Mouse (Mus musculus): ENCODE results near the gene Asic5.

Gene Asic5

DNA sequence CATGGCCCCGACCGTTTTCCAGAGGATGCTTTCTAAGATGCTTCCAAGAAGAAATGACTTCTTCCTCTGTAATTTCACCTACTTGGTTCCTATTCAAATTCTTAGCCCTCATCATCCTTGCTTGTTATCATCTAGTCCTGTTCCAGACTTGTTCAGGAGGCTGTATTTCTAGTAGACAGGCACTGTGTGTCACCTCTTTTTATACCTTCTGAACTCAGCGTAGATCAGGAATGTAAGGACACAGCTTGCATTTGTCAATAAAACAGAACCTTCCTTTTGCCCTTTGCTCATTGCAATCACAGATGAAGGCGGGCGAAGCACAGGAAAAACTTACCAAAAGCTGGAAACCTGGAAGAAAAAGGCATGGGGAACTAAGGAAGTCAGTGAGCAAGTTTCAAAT is at the start of gene Asic5:
TSS of gene Asic5 (plus strand) at position 301 of the 400 bp plus-strand sequence.
- no peak for DNase-seq (ENCODE audit: extremely low spot score, low spot score)

DNA sequence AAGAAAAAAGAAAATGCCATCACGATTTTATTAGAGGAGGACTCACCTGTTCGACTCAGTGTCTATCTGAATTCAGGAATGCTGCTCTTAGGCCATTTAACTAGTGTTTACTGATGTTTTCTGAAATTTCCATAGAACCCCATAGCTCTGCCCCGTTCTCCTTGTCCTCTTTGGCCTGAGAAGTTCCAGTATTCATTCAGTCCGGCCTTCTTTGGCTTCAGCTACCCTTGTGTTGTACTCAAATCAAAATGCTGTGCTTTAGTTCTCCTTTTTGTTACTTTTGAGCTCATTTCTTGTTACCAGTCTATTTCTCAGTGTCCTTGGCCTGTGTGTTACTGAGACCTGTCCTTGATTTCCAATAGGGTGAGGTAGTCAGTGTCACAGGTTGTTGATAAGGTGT is 48.7 kb upstream of the Asic5 start:
- no peak for DNase-seq (ENCODE audit: extremely low spot score, low spot score)

DNA sequence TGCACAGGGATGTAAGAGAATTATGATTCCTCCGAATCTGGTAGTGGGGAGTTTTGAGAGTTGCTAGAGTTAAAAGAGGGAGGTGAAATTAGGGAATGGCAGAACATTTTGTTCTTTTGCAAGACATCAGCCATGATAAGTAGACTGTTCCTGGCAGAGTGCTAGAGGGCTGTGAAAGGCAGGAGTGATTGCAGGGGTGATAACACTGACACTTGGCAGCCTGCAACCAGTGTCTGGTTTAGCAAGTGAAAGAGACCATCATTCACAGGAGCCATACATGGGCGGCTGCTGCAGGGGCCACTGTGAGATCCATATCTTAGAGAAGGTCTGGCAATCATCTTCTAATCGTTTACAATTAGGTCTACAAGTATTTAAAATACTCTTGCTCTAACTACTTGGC is 43.2 kb upstream of the Asic5 start:
- no peak for DNase-seq (ENCODE audit: extremely low spot score, low spot score)

DNA sequence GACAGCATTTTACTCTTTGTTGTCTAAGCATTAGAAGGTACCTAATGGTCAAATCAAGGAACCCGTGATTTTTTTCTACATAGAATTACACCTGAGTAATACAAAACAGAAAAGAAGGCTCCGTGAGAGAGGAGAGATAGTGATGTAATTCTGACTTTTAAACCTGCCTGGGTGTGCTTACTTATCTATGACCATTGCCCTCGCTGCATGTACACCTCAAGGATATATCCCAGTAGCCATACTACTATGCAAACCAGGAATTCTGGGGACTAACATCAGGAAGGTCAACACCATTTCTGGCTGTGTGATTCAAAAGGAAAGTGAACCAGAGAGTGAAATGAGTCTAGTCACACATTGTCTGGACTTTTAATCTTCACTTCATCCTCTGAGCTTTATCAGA is 39.7 kb upstream of the Asic5 start:
- DNase-seq (ENCODE audit: extremely low spot score, low spot score): no peak

DNA sequence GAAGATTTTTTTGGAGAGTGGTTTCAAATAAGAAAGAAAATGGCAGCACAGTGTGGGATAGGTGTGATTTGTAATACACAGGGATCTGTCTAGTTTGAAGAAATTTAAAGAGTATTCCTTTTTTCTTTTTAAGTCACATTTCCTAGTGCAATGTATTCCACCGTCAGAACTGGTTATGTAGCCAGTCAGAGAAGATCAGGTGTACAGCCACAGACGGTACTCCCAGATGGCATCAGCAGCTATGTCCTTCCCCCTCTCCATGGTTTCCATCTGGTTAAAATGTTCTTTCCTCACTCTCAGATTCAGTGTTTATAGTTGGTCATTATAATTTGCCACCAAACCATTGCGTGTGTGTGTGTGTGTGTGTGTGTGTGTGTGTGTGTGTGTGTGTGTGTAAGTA is 39.0 kb upstream of the Asic5 start:
- no peak for DNase-seq (ENCODE audit: extremely low spot score, low spot score)

DNA sequence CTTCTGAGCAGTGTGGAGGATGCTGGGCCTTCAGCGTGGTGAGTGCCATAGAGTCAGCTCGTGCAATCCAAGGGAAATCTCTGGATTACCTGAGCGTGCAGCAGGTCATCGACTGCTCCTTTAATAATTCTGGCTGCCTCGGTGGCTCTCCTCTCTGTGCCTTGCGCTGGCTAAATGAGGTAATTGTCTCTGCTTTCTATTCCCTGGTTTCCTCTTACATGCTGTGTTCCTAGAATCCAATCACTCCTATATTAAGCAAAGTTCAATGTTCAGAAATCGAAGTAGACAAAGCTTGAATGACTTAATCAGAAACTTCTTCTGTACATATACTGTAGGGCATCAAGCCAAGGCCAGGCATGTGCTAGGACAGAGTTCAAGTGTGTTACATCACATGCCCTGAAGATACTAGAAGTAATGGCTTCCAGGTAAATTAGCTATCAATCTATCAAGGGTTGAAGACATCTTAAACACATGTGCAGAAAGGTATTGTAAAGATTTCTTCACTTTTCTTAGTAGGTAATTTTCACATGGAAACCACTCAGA is 37.2 kb upstream of the Asic5 start:
- DNase-seq (ENCODE audit: extremely low spot score, low spot score): no peak

DNA sequence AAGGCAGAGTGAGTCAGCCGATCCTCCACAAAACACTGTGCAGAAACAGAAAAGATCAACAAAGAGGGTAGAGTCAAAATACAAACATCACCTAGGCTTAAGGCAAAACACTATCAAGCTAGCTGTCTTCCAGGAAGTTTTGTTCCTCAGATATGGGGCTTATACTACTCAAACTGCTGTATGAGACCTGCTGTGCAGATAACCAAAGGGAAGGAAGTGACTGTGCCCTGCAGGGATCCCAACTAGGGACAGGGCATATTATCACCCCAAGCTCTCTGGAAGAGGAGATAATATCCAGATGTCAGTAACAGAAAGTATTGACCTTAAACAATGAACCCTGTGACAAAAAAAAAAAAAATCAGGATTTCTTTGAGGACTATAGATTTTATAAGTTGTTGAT is 33.0 kb upstream of the Asic5 start:
- no peak for DNase-seq (ENCODE audit: extremely low spot score, low spot score)

DNA sequence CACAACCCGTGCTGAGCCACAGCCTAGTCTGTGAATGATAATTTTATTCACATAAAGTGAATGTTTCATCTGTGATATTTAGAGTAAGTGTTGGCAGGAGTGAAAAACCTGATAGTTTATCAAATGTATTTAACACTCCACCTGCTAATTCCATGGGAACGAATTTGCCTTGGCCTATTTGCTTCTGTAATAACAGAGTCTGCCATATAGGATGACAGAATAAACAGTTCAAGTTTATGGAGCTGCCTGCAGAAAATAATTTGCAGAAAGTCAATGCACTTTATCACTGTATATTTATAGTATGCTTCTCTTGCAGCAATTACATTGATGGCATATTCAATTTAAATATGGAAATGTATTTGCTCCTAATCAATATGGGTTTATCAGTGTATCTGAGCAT is 30.3 kb upstream of the Asic5 start:
- no peak for DNase-seq (ENCODE audit: extremely low spot score, low spot score)

DNA sequence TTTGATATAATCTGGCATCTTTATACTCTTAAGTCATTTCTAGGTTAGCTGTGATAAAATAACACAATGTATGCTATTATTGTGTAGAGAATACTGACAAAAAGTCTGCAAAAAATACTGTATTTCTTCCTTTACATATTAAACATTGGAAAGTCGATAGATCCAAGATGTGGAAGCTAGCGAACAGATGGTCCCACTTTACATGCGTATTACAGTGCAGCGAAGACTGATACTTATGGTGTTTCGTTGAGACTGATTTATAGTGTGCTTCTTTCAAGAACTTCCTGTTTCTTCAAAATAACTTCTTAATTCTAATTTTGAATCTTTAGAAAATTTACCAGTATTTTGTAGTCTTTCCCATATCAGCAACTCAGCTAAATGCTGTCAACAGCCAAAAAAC is 24.6 kb upstream of the Asic5 start:
- no peak for DNase-seq (ENCODE audit: extremely low spot score, low spot score)

DNA sequence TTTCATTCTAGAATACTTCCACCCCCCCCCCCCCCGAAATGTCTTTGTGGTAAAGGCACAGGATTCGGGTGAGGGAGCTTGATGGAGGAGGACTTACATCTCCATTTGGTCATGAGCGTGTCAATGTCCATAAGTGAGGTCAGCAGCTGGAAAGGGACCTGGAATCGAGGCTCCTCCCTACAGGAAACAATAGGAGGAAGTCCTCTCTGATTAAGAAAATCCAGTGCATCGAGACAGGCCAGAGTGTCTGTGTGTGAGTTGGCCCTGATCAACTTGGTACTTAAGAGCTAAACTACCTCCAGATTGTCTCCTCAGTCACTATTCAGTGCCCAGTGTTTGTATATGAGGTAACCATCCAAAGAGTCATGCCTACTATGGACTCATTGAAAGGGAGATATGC is 20.8 kb upstream of the Asic5 start:
- no peak for DNase-seq (ENCODE audit: extremely low spot score, low spot score)

DNA sequence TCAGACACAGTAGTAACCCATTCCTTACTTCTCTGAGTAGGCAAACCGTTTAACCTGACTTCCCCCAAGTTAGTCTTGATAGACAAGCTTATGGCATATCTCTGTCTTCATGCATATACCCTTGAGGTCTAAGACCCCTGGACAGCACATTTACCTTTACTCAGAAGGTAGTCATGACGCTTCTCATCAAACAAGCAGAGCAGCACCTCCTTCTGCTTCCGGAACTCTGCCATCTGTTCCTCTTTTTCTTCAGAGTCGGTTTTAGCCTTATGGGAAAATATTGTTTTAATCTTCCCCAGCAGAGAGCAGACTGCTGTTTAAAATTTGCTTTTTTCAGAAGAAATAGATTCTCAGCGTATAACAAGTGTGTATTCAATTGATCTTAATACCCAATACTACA is 18.3 kb upstream of the Asic5 start:
- no peak for DNase-seq (ENCODE audit: extremely low spot score, low spot score)

DNA sequence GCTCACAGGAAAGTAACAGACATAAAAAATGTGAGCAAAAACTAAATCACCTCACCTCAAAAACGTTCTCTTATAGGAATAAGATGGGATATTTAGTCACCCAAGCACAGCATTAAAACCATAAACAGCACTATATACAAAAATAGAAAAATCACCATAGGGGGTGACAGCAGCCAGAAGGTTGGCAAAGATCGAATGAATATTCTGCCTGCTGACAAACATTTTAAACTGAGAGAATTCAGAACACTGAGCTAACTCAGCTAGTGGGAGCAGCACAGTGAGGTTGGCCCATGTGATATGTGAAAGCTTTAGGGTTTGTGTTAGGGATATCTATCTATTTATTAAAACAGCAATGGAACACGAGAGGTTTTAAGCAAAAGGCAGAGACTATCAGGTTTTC is 17.5 kb upstream of the Asic5 start:
- no peak for DNase-seq (ENCODE audit: extremely low spot score, low spot score)

DNA sequence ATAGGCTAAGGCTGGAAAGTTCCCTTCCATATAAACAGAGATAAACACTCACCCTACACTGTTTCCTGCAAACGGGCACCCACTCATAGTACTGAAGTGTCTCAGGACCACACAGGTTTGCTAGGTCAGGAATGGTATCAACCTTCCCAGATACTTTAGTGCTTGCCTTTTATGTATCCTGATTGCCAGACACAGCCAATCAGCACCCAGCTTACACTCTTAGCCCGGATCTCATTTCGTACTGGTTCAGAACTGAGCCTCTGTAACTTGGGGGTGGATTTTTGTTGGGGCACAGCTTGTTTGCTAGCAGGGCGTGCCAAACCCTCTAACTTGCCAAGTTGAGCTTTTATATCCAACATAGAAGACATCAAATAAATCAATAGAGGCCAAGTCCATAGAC is 6.5 kb upstream of the Asic5 start:
- no peak for DNase-seq (ENCODE audit: extremely low spot score, low spot score)

DNA sequence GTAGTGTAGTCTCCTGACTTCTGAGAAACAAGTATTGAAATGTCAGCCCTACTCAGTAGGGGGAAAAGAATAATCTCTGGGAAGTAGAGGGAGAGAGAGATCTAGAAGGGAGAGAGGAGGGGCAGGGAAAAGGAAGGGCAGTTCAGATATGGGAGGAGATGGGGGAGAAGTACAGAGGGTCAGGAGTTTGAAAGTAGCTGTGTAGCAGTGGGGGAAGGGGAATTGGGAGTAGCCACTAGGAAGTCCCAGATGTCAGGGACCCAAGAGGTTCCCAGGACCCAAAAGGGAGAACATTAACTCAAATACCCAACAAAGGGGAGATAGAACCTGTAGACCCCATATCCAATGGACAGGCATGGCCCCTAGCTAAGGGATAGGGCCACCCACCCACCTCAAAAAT is 6.0 kb upstream of the Asic5 start, which contains the start of gene Tdo2:
TSS of gene Tdo2 (minus strand) at position 101 of the 400 bp plus-strand sequence.
- no peak for DNase-seq (ENCODE audit: extremely low spot score, low spot score)

DNA sequence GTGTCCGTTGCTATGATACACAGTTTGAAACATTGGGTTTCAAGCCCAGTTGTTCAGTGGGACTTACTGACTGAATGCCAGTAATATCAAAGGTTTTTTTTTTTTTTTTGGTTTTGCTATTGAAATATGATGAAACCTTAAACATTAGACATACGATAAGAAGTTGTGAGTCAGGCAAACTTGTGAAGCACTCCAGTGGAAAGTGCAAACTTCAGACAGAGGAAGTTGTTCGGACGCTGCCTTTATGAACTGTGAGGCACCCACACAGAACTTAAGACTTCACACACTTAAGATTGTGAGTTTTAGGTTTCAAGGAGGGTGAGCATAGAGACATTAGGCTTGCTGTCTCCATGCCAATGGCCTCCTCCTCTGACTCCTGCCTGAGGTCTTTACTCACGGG is 514 bp upstream of the Asic5 start:
- DNase-seq (ENCODE audit: extremely low spot score, low spot score): no peak

DNA sequence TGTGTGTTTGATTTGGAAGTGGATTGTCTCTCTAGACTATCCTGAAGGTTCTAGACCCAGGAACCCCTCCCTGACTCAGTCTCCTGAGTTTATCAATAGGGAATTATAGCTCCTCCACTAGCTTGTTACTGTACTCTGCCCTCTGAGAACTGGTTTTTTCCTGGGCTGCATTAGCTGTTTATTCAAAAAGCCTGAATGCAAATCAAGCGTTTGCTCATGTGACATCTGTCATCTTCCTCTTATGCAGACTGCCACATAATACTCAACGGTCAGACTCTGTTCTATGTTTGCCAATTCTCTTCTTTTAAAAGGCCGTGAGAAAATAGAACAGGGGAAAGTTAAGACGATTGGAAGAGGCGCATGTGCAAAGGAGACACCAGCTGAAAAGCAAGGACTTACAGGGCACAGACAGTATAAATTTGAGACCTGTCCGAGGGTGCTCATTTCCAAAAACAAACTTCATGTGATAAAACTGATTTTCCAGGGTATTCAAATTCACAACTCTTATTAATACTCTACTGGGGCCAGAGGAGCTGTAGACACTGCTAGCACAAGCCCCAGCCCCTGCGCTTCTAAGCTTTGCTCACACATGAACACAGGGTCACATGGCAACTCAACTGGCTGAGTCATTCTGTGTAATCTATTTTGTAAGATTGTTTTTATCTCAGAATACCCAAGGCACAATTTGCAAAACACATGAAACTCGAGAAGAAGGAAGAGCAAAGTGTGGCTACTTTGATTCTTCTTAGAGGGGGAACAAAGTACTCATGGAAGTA is 1.2 kb downstream of the Asic5 start:
- no peak for DNase-seq (ENCODE audit: extremely low spot score, low spot score)

DNA sequence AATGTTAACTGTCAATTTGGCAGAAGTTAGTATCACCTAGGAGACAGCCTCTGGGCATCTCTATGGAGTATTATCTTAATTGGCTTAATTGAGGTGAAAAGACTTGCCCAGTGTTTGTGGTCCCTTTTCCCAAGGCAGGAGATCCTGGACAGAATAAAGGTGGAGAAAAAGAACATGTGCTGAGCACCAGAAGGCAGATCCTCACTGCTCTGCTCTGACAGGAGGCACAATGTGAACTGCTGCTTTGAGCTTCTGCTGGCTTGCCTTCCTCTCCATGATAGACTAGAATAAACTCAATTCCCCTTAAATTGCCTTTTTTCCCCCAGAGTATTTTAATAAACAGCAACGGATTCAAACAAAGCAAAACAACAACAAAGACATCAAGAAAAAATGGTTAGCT is 3.0 kb downstream of the Asic5 start:
- no peak for DNase-seq (ENCODE audit: extremely low spot score, low spot score)

DNA sequence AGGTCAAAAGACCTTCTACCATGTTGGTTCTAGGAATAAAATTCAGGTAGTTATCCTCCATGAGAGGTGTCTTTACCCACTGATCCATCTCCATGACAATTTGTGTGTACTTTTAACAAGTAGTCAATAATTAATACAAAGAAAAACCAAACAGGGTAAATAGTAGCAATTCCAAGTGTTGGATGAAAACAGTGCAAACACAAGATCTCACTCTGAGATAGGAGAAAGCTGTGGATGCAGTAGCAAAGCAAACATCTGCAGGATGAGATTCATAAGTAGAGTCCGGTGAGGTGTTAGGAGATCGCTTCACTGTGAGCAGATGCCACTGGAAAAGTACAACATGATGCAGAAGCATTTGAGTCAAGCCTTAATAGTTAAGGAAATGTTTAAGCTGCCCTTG is 4.0 kb downstream of the Asic5 start:
- DNase-seq (ENCODE audit: extremely low spot score, low spot score): no peak

DNA sequence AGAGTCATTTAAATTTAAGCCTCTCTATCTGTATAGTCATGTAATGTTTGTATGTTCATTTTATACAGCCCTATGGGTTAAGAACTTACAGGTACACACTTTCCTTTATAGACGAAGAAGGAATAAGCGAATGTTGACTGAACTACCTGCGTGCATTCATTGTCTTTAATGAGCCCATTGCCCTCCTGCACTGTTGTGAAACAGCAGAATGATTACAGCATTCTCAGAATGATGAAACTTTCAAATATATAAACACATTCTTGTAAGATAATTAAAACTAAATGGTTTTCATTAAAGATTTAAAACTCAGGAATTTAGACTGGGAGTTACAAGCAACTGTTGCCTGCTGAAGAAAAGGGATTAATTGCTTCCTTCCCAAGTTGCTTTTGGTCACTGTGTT is 5.5 kb downstream of the Asic5 start:
- DNase-seq (ENCODE audit: extremely low spot score, low spot score): no peak

DNA sequence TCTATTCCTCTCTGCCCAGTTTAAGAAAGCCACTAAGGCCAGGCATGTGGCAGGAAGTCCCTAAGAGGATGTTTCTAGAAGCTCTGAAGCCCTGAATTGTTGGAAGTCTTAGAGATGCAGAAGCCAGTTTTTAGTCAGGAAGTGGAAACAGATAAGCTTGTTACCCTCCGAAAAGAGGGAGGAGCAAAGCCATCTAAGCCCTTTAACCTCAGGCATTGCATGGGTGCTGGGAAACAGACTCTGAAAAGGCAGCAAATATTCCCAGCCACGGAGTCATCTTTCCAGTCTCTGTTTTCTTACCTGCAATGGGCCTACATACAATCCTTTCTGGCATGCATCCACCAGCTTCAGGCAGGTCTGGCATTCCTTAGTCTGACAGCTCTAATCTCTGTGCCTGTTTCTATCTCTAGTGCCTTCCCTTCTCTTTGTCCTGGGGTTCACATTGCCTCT is 7.6 kb downstream of the Asic5 start:
- DNase-seq (ENCODE audit: extremely low spot score, low spot score): no peak

DNA sequence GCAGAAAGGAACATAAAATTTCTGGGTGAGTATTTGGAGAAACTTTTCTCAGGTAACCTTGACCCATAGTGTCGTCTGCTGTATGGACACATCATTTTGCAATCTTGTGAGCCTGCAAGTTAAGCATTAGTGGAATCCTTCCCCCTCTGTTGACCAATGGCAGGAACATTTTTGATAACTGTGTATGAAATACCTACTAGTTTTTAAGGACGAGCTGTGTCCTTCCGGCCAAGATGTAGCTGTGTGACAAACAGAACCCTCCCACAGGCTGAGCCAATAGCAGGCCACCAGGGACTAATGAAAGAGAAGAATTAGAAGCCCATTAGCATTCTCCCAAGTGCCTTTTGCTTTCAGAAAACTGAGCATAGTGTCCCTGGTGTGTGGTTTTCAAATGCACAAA is 8.4 kb downstream of the Asic5 start:
- DNase-seq (ENCODE audit: extremely low spot score, low spot score): no peak

DNA sequence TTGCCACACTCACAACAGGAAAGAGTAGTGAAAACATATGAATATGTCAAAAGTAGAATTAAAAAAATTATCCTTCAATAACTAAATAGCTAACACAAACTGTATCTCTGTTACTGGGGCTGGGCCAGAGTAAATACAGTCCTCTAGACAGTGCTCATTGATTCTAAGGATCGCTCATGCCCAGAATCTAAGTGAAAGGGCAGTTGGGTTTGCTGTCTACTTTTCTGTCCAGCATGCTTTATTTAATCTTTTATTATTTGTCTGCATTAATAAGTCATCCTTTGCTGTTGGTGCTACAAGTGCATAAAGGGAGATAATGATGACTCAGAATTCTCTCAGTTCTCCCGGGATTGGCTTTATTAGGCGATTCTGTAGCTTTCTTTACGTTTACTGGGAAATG is 13.3 kb downstream of the Asic5 start:
- DNase-seq (ENCODE audit: extremely low spot score, low spot score): no peak

DNA sequence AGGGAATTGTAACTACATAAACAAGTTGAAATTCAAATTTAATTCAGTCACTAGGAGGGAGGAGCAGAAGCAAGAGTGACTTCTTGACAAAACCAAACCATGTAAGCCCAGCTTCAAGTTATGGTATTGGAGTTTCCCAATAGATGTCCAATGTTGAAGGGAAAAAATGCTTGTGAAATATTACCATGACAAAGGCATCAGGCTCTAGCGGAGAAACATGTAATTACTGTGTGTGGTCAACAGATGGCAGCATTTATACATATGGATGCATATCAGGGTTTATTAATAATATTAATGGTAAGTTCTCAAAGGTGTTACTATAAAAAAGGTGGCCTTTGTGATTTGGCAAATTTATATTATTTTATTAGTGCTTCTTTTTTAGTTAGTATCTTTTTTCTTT is 13.9 kb downstream of the Asic5 start:
- no peak for DNase-seq (ENCODE audit: extremely low spot score, low spot score)

All from neural tube, embryonic 10.5 days (tissue).